Mouse (Mus musculus): ENCODE measurements around the gene Glo1.
A peak's percentile ranks its signal among the peaks of the same experiment; 100 is the strongest.

The Glo1 gene

DNA sequence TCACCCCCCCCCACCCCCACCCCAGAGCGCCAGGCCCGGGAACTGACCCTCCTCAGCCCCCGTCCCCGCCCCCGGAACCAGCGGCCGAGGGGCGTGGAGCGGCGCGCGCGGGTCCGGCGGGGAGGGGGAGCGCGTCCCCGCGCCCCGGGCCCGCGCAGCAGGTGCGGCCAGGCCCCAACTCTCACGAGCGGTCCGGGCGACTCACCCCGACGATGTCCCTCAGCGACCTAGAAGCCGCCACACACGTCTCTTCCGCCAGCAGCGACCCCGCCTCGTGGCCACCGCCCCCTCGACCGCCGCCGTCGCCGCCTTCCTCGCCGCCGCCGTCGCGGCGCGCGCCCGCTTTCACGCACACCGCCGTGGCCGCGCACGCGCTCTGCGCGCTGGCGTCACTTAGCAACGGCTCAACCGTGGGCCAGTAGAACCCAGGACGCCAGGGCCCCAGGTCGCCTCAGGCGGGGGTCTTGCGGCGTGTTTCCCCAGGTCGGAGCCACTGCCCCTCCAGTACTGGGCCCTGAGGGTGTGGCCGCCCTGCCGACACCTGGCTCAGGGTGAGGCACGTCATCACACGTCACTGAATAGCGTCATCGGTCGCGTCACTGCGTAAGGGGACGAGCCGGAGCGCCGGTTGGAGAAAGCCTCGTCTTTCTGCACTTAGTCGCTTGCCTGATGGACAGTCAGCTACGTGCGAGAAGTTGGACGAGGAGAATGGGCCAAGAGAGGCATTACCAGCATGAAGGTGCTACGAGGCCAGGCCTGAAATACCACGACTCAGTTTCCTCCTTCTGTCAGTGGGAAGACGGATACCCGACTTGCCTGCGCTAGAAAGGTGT lies 50.5 kb downstream of the Glo1 start, which contains the start of gene Btbd9:
Btbd9 (minus strand) TSS at position 548 of the 833 bp plus-strand sequence.
- peak; percentile 88 for DNase-seq

DNA sequence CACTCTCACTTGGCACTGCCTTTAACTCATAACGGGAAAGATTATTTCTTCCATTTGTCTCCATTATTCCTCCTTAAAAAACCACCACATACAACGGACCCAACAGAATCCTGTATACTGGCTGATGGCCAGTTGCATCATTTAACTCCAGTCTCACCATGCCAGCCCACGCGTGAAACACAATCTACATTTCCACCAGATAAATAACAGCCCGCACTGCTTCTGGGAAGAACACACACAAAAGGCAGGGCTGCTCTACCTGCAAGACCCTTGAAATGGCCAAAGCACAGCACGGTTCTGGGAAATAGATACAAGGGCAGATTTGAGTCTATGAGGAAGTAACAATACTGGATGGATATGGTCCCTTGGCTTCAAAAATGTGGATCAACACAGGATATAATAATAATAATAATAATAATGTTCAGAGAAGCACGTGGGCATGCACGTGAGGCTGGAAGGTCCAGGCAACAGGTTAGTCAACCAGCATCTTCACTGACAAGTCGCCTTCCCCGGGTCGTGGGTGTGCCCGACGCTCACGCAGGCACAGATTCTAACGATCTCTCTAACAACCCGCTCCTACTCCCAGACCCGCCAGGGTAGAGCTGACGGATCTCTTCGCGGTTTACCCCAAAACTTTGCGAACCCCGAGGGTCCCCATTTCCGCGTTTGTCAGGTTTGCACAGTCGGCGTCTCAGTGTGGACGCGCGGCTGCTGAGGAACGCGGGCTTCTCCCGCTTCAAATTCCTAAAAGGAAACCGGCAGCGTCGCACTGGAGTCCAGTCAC lies 51.4 kb downstream of the Glo1 start:
- DNase-seq: peak; percentile 42

DNA sequence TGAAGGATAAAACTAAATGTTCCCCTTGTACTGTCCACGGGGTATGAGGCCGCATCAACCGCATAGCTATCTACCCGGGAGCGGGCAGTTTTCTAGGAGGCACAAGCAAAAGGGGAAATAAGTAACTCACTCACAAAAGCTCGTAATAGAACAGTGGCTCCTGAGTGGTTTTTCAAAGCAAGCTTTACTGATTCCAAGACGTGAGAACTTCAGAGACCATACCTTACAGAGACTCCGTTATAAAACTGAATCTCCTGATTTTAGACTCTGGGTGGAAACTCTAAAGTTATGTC lies 51.9 kb downstream of the Glo1 start:
- no peak for DNase-seq

DNA sequence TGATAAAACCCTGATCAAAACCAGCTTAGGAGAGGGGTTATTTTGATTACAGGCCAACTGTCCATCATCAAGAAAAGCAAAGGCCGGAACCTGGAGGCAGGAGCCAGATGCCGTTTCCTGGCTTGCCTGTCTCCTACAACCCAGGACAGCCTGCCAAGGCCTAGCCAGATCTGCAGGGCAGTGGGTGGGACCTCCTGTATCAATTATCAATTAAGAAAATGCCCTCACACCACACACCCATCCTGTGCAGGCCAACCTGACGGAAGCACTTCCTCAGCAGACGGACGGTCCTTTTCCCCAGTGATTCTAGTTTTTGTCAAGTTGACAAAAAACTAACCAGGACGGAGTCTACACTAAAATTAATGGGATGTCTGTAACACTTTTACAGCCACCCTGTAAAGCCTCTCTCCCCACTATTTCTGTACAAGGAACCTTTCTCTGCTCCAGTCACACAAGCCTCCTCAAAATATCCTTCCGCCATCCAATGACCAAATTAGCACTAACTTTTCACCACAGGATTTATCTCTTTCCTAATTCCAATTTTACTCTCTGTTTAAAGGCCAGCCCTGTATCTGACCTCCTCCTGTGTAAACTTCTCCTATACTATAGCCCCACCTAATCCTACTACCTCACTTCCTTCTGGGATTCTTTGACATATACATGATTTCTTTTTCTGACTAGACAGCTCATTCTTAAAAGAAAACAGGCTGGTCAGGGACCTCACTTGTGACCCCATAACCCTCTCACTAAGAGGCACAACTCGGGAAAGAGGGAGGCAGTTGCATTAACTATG lies 52.5 kb downstream of the Glo1 start:
- DNase-seq: no peak

DNA sequence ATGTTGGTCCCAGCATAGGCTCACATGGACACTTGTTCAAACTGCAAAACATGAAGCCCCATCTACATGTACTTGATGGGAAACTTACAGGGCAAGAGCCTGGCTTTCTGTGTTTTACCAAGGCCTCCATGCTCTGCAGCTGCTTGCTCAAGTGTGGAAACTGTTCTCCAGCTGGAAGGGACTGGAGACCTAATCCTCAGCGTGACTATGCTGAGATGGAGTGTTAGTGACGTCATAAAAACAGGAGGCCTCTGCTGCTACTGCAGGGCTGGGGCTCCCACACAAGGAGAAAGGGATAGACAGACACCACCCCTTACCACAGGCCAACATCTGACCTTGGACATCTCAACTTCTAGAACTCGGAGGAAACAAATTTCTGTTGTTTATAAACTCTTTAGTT lies 55.7 kb downstream of the Glo1 start:
- no peak for DNase-seq

DNA sequence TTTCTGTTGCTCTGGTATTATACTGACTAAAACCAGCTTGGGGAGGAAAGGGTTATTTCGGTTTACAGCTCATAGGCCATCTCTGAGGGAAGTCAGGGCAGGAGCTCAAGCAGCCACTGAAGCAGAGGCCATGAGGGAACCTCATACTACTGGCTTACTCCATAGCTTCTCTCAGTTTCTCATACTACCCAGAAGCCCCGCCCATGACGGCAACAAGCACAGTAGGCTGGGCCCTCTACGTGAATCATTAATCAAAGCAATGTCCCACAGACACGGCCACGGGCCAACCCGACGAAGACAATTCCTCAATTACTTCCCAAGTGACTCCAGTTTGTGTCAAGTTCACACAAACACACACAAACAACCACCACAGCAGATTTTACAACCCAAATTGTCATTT lies 56.5 kb downstream of the Glo1 start:
- peak; percentile 49 for DNase-seq

DNA sequence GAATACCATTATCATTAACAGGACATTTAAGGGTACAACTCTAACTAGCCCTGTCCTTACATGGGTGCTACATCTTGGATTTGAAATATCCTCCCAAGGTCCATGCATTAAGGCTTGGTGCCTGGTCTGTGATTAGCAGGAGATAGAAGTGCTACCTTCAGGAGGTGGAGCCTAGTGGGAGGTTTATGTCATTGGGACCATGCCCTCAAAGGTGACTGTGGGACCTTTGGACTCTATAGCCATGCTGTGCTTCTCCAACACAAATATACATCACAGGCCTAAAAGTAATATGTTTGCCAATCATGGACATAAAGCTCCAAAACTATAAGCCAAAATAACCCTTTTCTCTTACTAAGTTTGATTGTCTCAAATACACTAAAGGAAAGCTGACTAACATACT lies 58.2 kb downstream of the Glo1 start:
- DNase-seq: no peak

DNA sequence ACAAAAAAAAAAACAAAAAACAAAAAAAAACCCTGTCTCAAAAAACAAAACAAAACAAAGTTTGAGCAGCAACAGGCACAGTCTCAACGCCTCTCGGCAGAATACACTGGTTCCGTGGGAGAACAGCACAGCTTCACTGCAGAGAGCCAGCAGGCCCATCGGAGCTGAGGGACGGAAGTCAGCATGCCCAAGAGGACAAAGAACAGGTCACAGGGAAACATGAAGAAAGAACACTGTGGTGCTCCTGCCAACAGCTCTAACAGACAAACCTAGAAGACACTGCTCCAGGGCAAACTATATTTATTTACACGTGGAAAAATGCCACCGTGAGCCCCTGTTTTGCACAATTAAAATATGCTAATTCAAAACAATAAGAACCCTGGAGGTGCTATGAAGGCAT lies 61.7 kb downstream of the Glo1 start:
- no peak for DNase-seq

DNA sequence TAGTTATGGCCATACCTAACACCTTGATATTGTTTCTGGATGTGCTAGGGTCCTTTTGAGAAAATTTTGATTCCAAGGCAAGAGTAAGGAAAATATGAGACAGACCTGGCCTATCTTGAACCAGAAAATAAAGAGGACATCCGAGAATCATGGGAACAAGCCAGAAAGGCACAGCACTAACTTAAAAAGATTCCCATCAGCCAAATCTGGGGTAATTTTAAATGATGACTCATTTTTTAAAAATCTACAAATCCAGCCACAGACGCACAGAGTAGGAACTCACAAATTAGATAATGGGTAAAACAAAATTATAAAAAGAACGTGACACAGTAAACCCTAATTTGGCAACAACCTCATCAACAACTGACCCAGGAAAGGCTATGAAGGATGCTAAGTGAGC lies 62.3 kb downstream of the Glo1 start:
- no peak for DNase-seq

DNA sequence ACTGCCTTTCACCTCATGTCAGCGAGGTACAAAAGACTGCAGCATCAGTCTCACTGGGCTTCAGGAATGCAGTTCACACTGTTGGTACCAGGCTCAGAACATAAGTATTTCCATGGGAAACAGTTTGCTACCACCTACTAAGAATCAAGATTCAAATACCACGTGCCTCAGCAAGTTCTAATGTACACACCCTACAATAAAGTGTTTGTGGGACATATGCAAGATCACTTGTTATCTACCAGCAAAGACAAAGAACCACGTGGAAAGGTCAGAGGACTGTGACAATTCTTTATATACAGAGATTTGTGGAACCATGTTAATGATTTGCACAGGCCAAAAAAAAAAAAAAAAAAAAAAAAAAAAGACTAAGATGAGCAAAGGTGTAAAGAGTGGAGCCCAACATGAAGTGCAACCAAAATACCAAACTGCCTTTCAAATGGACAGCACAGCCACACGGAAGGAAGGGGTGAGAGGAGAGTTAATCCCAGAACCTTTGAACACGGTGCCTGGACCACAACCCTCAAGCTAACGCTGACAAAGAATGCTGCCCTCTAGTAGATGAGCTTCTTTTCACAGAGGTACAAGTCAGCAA lies 63.1 kb downstream of the Glo1 start:
- DNase-seq: no peak

DNA sequence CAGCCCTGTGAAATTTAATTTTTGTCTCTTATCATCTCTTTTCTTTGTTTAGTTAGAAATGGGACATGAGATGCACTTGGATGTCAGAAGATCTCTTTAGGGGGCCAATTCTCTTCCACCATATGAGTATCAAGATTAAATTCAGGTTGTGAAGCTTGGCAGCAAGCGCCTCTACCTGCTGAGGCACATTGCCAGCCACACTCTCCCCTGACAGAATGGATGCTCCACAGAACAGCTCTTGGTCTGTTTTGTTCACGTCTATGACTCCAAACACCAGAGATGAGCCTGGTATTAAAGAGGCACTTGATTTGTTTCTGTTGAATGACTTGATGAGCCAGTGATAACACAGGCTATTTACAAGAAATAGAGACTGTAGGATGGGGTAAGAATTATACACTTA lies 63.9 kb downstream of the Glo1 start:
- no peak for DNase-seq

DNA sequence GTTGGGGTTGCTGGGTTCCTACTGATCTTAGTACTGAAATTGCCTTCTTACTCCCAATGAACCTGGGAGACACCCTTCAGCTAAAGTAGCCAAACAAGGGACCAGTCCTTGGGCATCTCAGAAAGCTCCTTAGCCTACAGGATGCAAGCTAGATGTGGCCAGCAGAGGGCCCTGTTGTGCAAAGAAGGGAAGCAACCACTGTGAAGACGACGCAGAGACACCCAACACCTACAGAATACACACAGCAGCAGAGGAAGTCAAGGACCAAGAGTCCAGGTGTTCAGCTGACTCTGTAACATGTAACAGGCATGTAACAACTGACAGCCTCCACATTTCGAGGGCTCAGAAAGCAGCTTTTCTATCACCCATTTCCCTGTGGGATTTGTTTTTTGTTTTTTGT lies 67.1 kb downstream of the Glo1 start:
- DNase-seq: peak; percentile 73

DNA sequence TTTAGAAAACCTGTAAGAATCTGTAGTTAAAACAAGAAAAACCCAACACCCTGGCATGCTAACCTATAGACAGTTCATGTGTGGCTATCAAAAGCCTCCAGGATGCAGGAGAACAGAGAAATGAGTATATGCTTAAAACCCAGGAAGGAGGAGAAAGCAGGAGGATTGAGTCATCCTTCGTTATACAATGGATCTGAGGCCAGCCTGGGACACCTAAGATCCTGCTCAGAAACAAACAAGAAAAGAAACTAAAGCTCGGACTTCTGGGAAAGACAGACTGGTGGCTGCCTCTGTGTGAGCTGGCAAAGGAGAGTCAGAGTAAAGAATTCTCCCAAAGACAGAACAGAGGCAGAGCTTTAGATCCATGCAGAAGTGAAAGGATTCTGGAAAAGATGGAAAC lies 68.0 kb downstream of the Glo1 start:
- DNase-seq: no peak

DNA sequence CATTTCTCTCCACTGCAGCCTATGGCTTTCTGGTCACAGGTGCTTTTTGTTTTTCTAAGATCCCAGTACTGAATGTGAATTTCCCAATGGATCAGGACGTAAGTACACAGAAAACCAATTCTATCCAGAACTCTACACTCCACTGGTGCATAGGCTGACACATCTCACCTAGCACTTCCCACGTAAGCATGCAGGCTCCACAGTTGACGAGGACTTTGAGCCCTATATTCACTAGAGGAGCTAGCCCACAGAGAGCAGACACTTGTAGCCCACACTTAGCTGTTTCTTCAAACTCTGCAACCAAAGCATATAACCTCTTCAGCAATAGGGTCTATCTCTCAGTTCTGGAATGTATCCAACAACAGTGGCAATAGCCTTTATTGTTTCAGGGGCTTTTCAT lies 70.2 kb downstream of the Glo1 start:
- DNase-seq: no peak

DNA sequence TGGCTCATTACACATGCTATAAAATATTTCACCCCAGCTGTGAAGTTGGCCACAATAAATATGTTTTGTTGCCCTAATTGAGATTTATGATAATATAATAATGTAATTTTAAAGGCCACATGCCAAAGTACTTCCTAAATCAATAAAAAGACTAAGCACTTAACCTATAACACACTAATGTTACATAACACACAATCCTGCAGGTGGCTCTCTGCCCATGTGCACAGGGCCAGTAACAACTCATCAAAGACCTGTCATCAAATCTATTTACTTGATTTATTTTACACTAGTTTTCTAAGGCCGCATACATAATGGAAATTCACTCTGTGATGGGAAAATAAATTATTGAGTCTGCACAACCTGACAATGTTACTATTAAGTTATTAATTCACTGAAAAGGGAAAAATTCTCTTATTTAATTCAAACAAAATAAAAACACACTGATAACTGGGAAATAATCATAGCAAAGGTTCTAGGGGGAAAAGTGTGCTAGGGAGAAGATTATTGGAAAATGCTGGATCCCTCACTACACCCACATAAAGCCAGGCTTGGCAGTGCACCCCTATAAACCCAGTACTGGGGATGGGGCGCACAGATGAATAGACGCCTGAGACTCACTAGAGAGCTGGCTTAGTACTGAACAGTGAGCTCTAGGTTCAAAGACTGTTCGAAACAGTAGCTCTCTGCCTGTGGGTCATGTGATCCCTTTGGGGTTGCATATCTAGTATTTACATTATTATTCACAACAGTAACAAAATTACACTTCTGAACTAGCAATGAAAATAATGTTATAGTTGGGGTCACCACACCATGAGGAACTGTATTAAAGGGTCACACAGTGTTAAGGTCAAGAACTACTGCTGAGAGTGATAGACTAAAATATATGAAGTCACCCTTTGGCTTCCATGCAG lies 73.4 kb downstream of the Glo1 start:
- no peak for DNase-seq

DNA sequence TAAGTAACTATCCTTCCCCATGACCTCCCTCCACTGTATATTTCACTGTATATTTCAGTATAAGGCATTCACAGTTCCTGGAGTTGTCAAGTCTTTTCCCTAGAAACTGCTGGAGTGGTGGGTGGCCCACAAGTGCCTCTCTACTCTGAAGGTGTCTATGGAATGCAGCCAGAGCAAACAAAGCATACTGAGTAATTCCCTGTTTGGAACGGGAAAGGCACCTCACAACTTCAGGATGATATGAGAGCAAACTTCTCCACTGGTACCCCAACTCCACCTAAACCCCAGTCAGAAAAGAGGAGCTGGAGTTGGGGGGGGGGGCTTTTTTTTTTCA lies 75.9 kb downstream of the Glo1 start:
- DNase-seq: no peak

DNA sequence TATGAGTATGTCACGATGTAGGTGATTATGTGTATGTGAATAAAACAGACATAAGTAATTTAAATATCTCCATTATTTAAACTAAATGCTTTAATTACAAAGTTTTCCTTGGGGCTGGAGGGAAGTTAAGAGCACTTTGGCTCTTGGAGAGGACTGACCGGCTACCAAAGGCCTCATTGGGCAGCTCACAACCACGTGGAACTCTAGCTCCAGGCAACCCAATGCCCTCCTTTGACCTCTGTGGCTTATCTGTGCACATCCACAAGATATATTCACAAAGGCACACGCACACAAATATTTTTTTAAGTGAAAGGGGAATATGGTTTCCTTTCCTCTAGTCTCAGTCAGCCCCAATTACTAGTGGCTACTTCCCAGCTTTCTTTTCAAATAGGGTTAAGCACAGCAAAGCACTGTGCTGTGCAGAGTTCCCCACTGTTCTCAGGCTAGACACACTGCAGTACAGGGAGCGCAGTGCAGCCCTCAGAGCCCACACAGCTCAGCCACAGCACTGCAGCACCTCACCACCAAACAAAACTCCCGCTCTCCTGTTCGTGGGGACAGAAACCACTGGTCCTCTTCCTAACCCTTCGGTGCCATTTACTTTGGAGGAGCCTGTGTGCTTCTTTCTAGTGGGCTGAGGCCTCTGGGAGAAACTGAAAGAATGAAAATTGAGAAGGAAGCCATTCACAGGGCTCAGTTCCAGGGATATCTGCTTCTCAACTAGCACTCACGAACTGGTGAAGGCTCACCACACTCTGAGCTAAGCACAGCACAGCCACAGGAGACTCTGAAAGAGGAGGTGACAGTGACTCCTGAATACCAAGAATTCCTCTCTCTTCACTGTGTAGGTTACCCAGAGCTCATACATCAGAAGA lies 76.5 kb downstream of the Glo1 start:
- DNase-seq: no peak

DNA sequence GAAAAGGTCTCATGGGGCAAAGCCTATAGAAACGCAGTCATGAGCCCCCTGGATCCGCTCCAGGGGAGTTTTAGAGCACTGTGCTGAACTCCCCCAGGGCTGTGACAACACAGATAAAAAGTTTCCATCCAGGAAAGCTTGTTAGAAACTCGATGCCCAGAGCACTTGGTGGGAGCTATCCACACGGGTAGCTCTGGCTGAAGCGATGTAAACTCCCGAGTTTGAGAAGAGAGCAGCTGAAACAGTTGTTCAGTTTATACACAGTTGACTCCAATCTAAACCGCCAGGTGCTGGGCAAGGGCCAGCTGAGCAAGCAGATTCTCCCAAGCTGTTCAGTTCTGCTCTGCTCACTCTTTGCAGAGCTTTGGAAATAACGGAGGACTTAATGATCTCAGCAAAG lies 87.6 kb downstream of the Glo1 start:
- no peak for DNase-seq

DNA sequence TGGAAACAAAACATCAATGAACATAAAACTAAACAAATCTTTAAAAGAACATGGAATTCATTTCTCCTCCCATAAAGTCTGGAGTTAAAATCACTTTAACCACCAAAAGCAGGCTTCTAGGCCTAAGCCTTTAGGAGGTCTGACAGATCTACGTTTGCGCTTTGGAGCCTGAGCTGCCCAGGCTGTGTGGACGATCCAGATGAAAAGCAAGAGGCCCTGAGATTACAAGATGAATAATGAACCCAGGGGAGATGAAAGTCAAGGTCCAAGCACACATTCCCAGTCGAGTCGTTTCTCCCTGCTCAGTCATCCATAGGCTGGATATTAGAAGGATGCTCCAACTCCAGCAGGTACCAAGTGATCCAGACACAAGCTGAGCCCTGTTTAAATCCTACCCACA lies 90.0 kb downstream of the Glo1 start:
- DNase-seq: no peak

All from liver (tissue).